Mouse (Mus musculus): Measurements from ENCODE around the gene Hormad1.
"Not testable (repeated sequence)": the region's sequence is repeated elsewhere in the genome, so short reads cannot be mapped to it uniquely, and the experiment has no call there.

Hormad1 gene

GRCm38 (mm10) chr3:95561826-95562225 lies 2.3 kb downstream of the Hormad1 start:
- DNase-seq (ENCODE audit: low spot score), result no peak

- DNase-seq (ENCODE audit: low spot score), result no peak
These were observed 10.1 kb downstream of the Hormad1 start for GRCm38 (mm10) chr3:95569585-95569984.

GRCm38 (mm10) chr3:95587754-95588603 lies 28.5 kb downstream of the Hormad1 start:
- DNase-seq (ENCODE audit: low spot score), result no peak

GRCm38 (mm10) chr3:95588604-95589086 lies 29.2 kb downstream of the Hormad1 start, which contains the start of gene Golph3l:
Golph3l (plus strand) TSS chr3:95588934.
- peak; percentile 98 for DNase-seq (ENCODE audit: low spot score)

- DNase-seq (ENCODE audit: low spot score), result no peak
These were observed 39.3 kb downstream of the Hormad1 start for GRCm38 (mm10) chr3:95598734-95599133.

- no peak for DNase-seq (ENCODE audit: low spot score)
These were observed 41.8 kb downstream of the Hormad1 start for GRCm38 (mm10) chr3:95601287-95601686.

- DNase-seq (ENCODE audit: low spot score), result no peak
These were observed 46.6 kb downstream of the Hormad1 start for GRCm38 (mm10) chr3:95606096-95606495.

GRCm38 (mm10) chr3:95609195-95609594 lies 49.7 kb downstream of the Hormad1 start:
- DNase-seq (ENCODE audit: low spot score), result no peak

GRCm38 (mm10) chr3:95613996-95614395 lies 54.5 kb downstream of the Hormad1 start:
- DNase-seq (ENCODE audit: low spot score), result no peak

GRCm38 (mm10) chr3:95618511-95618910 lies 59.0 kb downstream of the Hormad1 start:
- DNase-seq (ENCODE audit: low spot score), result no peak

- DNase-seq (ENCODE audit: low spot score), result no peak
These were observed 61.8 kb downstream of the Hormad1 start for GRCm38 (mm10) chr3:95621241-95621640.

- not testable (repeated sequence) for DNase-seq (ENCODE audit: low spot score)
These were observed 62.9 kb downstream of the Hormad1 start for GRCm38 (mm10) chr3:95622421-95622820.

GRCm38 (mm10) chr3:95623551-95623950 lies 64.1 kb downstream of the Hormad1 start:
- no peak for DNase-seq (ENCODE audit: low spot score)

- not testable (repeated sequence) for DNase-seq (ENCODE audit: low spot score)
These were observed 64.6 kb downstream of the Hormad1 start for GRCm38 (mm10) chr3:95623991-95624515.

GRCm38 (mm10) chr3:95624628-95625503 lies 65.4 kb downstream of the Hormad1 start, which contains the start of gene Ensa:
Ensa (plus strand) TSS chr3:95624993.
- peak; percentile 100 for DNase-seq (ENCODE audit: low spot score)

GRCm38 (mm10) chr3:95627763-95628162 lies 68.3 kb downstream of the Hormad1 start:
- DNase-seq (ENCODE audit: low spot score), result peak; percentile 73

GRCm38 (mm10) chr3:95629755-95630154 lies 70.3 kb downstream of the Hormad1 start:
- DNase-seq (ENCODE audit: low spot score), result peak; percentile 74

GRCm38 (mm10) chr3:95630856-95631255 lies 71.4 kb downstream of the Hormad1 start:
- DNase-seq (ENCODE audit: low spot score), result no peak

- no peak for DNase-seq (ENCODE audit: low spot score)
These were observed 71.8 kb downstream of the Hormad1 start for GRCm38 (mm10) chr3:95631304-95631703.

- no peak for DNase-seq (ENCODE audit: low spot score)
These were observed 73.4 kb downstream of the Hormad1 start for GRCm38 (mm10) chr3:95632648-95633588.

GRCm38 (mm10) chr3:95635636-95636035 lies 76.2 kb downstream of the Hormad1 start:
- no peak for DNase-seq (ENCODE audit: low spot score)

All from layer of hippocampus, adult 11-12 months (tissue).